Mouse (Mus musculus) cerebellum, adult 8-10 months (tissue): ENCODE results near the gene Mak.
"Not testable (repeated sequence)": the region's sequence is repeated elsewhere in the genome, so short reads cannot be mapped to it uniquely, and the experiment has no call there.

Experiments used
- DNase-seq: peaks from one replicate; pipeline ENCODE4 v3.0.0; 2022

The Mak gene

DNA sequence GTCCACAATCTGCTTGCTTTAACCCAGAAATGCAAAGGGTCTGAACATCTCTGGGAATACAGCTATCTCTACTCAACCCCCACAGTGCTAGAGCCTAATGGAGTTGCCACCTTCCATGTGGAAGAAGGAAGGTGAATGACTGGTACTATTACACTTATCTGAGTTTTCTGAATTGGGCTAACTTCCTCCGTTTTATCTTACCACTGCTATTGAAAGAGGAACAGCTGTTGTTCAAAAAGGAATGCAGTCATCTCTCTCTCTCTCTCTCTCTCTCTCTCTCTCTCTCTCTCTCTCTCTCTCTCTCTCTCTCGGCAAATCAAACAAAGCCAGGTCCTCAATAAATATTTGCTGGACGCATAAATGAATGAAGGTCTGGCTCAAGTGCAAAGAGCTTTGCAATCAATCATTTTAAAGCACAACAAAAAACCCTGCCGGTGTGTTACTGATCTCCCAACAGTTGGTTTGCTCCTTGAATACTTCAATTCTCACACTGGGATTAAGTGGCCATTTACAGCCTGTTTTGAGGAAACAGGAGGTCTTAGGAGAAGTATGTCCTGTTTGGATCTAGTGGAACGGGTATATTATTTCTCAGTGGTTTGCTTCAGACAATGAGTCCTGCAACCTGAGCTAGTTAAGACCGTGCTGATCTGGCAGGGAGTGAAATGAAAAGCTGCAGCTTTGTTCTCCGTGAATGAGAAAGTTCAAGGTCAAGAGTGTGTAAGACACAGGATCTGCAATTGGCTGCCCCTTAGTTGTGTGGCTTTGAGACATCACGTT, 84.8 kb downstream of the Mak start:
- no peak for DNase-seq

DNA sequence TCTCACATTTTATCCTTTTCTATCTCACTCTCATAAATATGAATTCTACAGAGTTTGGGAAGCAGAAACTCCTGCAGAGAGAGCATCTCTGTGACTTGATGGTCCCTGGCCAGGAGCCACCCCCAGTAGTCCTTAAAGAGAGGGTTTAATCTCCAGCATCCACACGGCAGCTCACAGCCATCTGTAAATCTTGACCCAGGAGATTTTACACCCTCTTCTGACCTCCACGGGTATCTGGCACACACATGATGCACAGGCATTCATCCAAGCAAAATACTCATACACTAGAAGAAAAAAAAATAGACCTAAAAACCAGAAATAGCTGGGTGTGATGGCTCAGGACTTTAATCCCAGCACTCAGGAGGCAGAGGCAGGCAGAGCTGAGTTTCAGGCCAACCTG, 91.1 kb downstream of the Mak start:
- no peak for DNase-seq

DNA sequence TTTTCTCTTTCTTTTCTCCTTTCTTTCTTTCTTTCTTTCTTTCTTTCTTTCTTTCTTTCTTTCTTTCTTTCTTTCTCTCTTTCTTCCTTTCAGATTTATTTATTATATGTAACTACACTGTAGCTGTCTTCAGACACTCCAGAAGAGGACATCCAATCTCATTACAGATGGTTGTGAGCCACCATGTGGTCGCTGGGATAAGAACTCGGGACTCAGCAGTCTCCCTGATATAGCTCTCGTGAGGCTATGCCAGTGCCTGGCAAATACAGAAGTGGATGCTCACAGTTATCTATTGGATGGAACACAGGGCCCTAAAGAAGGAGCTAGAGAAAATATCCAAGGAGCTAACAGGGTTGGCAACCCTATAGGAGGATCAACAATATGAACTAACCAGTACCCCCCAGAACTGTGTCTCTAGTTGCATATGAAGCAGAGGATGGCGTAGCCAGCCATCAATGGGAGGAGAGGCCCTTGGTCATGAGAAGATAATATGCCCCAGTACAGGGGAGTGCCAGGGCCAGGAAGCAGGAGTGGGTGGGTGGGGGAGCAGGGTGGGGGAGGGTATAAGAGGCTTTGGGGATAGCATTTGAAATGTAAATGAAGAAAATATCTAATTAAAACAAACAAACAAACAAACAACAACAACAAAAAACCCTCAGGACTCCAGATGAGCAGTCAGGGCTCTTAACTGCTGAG, 91.8 kb downstream of the Mak start:
- not testable (repeated sequence) for DNase-seq

DNA sequence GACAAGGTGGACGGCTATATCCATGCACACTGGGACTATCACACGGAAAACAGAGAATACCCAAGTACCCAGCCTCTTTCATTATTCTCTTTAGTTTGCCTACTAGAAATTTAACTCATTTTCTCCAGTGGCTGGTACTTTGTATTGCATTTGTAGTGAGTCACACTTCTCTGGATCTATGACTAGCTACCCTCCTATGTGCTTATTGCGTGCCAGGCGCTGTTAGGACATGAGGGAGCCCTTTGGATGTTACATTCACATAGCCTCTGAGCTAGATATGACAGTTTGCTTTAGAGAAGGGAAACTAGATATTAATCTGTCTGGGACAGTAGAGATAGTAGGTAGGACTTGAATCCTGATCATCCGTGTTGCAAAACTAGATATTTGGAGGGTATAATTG, 93.4 kb downstream of the Mak start:
- no peak for DNase-seq

DNA sequence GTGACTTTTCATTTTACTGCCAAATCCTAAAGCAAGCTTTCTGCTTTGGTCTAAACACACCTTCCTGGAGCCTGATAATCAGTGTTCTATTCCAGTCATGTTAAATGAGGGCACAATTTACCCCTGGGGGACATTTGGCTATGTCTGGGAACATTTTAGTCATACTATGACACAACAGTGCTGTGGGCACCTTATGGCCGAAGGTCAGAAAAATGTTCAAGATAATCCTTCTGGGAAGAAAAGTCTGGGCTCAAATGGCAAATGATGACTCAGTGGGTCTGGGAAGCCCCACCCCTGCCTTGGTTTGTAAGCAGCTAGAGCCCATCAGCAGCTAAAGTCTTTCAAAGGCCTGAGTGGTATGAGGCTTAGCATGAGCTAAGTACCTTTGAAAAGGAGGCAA, 96.7 kb downstream of the Mak start:
- DNase-seq = no peak

DNA sequence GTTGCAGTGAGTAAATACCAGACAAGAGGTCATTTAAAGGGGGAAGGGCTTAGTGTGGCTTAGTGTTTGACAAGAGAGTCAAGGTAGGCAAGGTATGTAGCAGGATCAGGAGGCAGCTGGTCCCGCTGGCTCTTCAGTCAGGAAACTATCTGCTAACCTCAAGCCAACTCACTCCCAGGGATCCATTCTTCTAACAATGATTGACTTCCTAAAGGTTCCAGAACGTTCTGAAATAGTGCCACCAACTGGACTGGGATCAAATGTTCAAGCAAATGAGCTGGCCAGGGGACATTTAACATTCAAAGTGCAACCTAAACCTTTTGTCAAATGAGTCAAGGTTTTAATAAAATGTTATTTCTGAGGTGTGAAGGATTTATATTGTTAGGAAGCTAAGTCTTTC, 100.2 kb downstream of the Mak start:
- no peak for DNase-seq

DNA sequence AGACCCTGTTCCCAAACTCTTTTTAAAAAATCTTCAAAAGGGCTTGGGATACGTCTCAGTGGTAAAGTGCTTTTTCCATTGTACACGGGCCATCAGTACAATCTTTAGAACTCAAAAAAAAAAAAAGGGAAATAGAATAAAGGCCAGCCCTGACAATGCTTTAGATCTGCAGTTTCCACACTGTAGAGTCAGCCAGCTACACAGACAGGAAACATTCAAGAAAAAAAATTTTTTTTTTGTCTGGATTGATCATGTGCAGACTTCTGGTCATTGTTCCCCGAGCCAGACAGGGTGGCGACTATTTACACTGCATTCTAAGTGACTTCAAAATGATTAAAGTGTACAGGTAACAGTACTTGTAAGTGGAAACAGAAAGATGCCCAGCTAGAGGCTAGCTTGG, 100.9 kb downstream of the Mak start:
- no peak for DNase-seq

DNA sequence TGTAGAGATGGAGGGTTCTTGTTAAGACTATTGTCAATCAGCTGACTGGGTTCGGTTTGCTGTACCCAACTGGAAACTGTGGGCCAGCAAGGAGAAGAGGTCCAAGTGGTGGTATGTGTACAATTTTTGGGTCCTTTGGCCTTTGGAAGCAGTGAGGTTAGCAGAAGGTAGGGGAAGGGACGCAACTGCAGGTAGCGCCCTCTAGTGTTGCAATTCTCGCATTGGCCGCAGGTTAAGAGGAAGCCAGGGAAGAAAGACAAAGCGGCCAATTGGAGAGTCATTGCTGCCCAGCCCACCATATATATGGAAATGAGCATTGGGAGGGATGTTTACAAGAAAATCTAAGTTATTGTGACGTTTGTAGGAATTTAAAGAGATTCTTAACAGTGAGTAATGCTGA, 101.9 kb downstream of the Mak start:
- DNase-seq = no peak
